Mouse (Mus musculus) olfactory bulb, adult 2 months (tissue): Measurements from ENCODE around the gene Bbip1.

Experiments
- CTCF ChIP-seq: fragments of 200-500 bp; IDR thresholded peaks from 2 replicates; pipeline ENCODE4 v1.5.1; 2012; ENCODE audit warnings: low read depth, mild to moderate bottlenecking, low read length, moderate library complexity; ENCODE audit not compliant: insufficient read depth
- POLR2A ChIP-seq: fragments of 200-500 bp; IDR thresholded peaks from 2 replicates; pipeline ENCODE4 v1.6.1; 2012; ENCODE audit warnings: mild to moderate bottlenecking, low read depth, low read length, moderate library complexity; ENCODE audit not compliant: insufficient read depth

GRCm38 (mm10) chr19:53944786-53945169, 351 bp upstream of the Bbip1 start:
- no peak for TF ChIP-seq POLR2A
- TF ChIP-seq CTCF, result no peak
